Mouse (Mus musculus) induced T-regulatory cell, adult 2 months (primary cell): ENCODE data around the gene Ctsd.
A peak's percentile ranks its signal among the peaks of the same experiment; 100 is the strongest.
"Not testable (repeated sequence)": the region's sequence is repeated elsewhere in the genome, so short reads cannot be mapped to it uniquely, and the experiment has no call there.

Source experiments
- DNase-seq: peaks from one replicate; pipeline ENCODE4 v3.0.0-alpha.2; 2012; ENCODE audit warnings: low read depth

Gene Ctsd

GRCm38 (mm10) chr7:142387419-142388148, at the start of gene Ctsd:
Gene Ctsd (minus strand): TSS chr7:142388038.
- DNase-seq = peak; percentile 93

GRCm38 (mm10) chr7:142437324-142437723, 49.5 kb upstream of the Ctsd start:
- DNase-seq = no peak

GRCm38 (mm10) chr7:142435524-142435923, 47.7 kb upstream of the Ctsd start:
- peak; percentile 83 for DNase-seq

DNA sequence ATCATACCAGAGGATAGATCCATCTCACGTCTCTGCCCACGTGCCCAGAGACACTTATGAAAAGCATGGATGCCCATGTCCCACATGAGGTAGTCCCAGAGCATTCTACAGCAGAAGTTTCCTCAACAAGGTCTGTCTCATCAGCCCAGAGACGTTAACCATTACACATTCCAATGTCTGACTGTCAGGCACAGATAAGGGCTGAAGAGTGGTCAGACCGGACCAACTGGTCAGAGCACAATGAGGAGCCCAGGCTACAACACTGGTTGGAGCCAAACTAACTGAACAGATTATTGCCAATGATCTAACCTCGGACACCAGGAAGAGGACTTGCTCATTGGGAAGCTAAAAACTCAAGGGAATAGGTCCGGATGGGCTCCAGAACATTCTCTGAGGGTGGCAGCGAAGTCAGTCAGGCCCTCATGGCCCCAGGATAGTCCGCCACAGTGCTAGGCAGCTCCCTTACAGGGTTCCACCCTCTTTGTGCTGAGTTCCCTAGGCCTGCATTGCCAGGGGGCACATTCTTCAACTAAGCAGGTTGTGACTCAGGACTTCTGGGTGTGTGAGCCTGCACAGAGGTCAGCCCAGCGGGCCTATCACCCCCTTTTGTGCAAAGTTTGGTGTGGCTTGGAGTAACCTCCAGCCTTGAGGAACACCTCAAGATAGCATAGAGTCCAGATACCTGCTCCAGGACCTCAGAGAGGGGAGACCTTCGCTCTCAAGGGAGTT, 46.5 kb upstream of the Ctsd start, which contains the start of gene Syt8:
TSS of gene Syt8 (plus strand) at position 714 of the 729 bp plus-strand sequence.
- DNase-seq = no peak

DNA sequence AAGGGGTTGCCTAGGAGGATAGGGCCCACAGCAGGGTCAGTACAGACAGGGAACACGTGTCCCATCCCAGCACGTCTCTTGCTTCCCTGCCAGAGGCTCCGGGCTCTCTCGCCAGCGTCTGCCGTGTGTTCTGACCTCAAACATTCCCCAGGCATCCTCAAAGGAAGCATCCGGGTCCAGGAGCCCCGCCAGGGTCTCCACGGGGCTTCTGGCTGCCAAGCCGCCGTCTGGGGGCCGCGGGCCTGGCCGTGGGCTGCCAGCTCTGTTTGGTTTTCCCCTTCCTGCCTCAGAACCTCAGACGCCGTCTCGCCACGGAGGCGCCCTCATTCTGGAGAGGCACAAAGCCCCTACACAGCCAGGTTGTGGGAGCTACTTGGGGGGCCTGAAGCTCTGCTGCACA, 45.8 kb upstream of the Ctsd start:
- no peak for DNase-seq

DNA sequence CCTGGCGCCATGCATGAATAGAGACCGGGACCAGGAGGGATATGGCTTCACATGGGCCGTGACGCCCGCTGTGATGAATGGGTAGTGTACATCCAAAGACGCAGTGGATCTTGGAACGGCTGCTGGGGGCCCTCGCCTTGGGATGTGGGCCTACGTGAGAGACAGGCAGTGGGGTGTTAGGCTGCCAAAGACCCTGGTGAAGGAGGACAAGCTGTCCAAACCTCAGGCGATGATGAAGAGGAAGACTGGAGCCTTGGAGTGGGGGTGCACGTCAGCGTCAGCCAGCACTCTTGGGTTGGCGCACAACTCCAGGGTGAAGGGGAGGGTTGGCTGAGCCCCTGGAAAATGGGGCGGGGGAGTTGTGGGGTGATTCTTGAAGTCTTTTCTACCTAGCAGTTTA, 43.3 kb upstream of the Ctsd start:
- no peak for DNase-seq

DNA sequence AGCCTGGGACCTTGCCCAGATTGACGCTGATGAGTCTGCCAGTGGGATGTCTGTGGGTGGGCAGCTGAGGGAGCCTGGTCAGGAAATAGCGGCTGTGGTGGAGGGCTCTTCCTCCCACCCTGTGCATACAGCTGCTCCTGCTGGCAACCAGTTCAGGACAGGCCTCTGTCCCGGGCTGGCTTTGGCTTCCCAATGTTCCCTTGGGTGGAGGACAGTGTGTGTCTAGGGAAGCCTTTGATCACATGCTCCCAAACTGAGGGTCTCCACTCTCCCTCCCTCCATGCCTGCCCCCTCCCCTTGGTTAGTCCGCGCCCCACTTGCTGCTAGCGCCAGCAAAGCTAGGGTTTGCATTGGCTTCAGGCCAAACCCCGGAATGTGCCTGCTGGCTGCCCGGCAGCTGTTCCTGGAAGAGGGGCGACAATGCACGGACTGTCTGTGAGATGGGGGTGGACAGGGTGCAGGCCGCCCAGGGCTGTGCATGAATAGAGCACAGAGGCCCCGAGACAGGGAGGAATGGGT, 42.4 kb upstream of the Ctsd start:
- DNase-seq = no peak

- DNase-seq = peak; percentile 27
These were observed 40.4 kb upstream of the Ctsd start for GRCm38 (mm10) chr7:142428213-142428612.

DNA sequence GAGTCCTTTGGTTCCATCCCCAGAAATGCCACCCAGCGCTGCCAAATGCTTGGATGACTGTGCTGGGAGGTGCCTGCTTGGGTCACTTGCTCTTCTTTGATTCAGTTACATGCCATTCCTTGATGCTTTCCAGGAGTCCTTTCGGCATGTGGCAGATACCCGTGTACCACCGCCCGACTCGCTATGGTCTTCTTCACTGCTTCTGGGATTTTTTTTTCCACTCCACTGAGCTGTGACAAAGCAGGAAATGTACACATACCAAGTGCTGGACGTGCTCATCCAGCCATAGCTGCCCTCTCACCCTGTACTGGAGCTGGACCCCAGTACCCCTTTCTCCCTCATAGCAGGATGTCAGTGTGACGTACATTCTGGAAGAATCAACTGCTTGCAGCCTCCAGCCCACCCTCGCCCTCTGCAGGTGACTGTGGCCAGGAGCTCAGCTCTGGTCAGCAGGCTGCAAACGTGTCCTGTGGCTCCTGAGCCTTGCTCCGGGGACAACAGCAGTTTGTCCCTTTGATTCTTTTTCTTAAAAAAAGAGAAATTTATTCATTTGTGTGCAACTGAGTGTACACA, 37.9 kb upstream of the Ctsd start:
- no peak for DNase-seq

- DNase-seq = no peak
These were observed 34.0 kb upstream of the Ctsd start for GRCm38 (mm10) chr7:142421826-142422225.

DNA sequence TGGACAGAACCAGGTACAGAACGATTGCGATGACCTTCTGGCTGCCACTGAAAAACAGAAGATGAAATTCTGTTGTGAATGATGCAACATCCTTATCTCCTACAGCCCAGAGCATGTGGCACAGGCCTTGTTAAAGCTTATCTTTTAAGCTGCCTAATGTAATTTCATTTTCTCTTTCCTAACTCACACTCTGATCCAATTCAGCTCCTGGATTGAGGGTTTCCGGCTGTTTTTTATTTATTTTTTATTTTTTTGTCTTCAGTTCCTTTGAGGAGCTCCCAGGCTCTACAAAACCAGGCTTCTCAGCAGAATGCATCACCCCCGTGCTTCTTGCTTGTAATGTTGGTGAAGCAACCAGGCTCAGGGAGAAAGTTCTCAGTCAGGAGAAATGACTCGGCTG, 32.0 kb upstream of the Ctsd start:
- no peak for DNase-seq

GRCm38 (mm10) chr7:142418679-142419078, 30.8 kb upstream of the Ctsd start:
- no peak for DNase-seq

- DNase-seq = no peak
These were observed 30.2 kb upstream of the Ctsd start for GRCm38 (mm10) chr7:142418027-142418426.

- no peak for DNase-seq
These were observed 28.4 kb upstream of the Ctsd start for GRCm38 (mm10) chr7:142416225-142416624.

- DNase-seq = no peak
These were observed 27.5 kb upstream of the Ctsd start for GRCm38 (mm10) chr7:142415314-142415713.

- no peak for DNase-seq
These were observed 25.4 kb upstream of the Ctsd start for GRCm38 (mm10) chr7:142413285-142413684.

DNA sequence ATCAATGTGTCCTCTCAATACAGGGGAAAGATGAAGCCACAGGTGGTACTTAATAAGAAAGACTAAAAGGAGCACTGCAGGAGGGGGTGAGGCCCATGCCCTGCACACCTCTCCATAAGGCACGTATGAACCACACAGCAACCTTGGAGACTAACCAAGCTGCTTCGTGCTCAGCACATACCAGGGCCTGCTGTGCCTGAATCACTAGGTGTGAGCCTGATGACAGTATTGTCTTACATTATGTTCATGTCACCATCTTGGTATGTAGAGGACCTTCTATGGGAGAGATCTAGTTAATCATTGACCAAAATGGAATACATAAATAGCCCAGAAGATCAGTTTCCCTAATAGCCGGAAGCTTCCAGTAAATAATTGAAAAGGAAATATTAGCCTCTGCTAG, 21.8 kb upstream of the Ctsd start:
- DNase-seq = no peak

- DNase-seq = no peak
These were observed 20.8 kb upstream of the Ctsd start for GRCm38 (mm10) chr7:142408686-142409085.

GRCm38 (mm10) chr7:142407935-142408334, 20.1 kb upstream of the Ctsd start:
- DNase-seq = no peak

DNA sequence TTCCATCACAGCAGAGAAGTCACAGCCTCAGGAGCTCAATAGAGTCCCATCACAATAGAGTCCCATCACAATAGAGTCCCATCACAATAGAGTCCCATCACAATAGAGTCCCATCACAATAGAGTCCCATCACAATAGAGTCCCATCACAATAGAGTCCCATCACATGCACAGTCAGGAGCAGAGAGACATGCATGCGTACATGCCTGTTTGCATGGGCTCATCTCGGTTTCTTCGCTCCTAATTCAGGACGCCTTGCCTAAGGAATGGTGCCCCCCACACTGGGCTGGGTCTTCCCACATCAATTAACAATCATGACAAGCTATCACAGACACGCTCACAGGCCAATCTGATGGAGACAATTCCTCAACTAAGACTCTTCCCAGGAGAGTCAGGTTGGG, 17.3 kb upstream of the Ctsd start:
- DNase-seq = not testable (repeated sequence)

GRCm38 (mm10) chr7:142403591-142403990, 15.8 kb upstream of the Ctsd start:
- no peak for DNase-seq

DNA sequence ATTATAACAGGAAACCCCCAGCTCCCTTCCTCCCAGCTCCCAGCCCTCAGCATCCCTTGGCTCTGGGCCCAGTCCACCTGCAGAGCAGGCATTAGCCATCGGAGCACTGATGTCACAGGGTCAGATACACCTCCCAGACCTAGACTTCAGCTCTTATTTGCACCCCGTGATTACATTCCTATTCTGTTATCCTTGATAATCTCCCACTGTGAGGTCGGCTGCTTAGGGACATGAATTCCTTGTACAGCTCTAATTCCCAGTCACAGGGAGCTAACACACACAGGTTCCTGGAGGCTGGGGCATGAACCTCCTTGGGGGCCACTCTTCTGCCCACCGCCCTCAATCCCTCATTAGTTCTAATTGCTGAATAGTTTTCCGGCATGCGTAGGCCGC, 12.9 kb upstream of the Ctsd start:
- DNase-seq = no peak
